Mouse (Mus musculus): ENCODE measurements around the gene Pla2g4e. TPM values are rescaled to one million over a fixed set of nuclear protein-coding genes. Genes with fewer than 3 reads are reported as not detected.

The Pla2g4e gene
- polyA plus RNA-seq, 1 experiment from 2014 or later, result not detected

GRCm38 (mm10) chr2:120147364-120147763 is 97.8 kb downstream of the Pla2g4e start:
- WGBS, result 66% methylated on average over 2 of the region's 2 CpGs
- no peak for DNase-seq (ENCODE audit: low spot score)

GRCm38 (mm10) chr2:120146543-120146942 is 98.6 kb downstream of the Pla2g4e start:
- H3K27ac ChIP-seq (replicated peaks), result no peak overlapping the region
- no peaks in the 10 kb centered on the region for H3K9me3 ChIP-seq
- WGBS, result 80% methylated on average over 2 of the region's 2 CpGs
- H3K4me1 ChIP-seq, result 0 out of 2 replicates have a peak, but pooled peaks cover 2% of the 10 kb centered on the region
- no peak overlapping the region for H3K4me3 ChIP-seq
- DNase-seq (ENCODE audit: low spot score), result no peak
- no peaks in the 10 kb centered on the region for H3K27me3 ChIP-seq (replicated peaks; ENCODE audit: low read depth, poor library complexity, severe bottlenecking)
- H3K36me3 ChIP-seq (replicated peaks), result no peaks in the 10 kb centered on the region

More at GRCm38 (mm10) chr2:120147364-120147763, 97.8 kb downstream of the Pla2g4e start:
- Histone ChIP-seq H3K27me3 (replicated peaks; ENCODE audit: low read depth, poor library complexity, severe bottlenecking) (no peaks in the 10 kb centered on the region), H3K4me1 (0 out of 2 replicates have a peak, but pooled peaks cover 2% of the 10 kb centered on the region), H3K36me3 (replicated peaks) (no peaks in the 10 kb centered on the region), H3K27ac (replicated peaks) (no peak overlapping the region), H3K4me3 (no peak overlapping the region), H3K9me3 (no peaks in the 10 kb centered on the region)

GRCm38 (mm10) chr2:120144390-120144789 is 100.7 kb downstream of the Pla2g4e start:
- no peak for DNase-seq (ENCODE audit: low spot score)
- Histone ChIP-seq H3K36me3 (replicated peaks) (no peaks in the 10 kb centered on the region), H3K27ac (replicated peaks) (no peak overlapping the region), H3K27me3 (replicated peaks; ENCODE audit: low read depth, poor library complexity, severe bottlenecking) (no peaks in the 10 kb centered on the region), H3K4me1 (0 out of 2 replicates have a peak, but pooled peaks cover 4% of the 10 kb centered on the region), H3K4me3 (no peak overlapping the region), H3K9me3 (no peaks in the 10 kb centered on the region)
- 86% methylated on average over 4 of the region's 4 CpGs for WGBS

- H3K9me3 ChIP-seq, result no peaks in the 10 kb centered on the region
- no peak overlapping the region for H3K4me3 ChIP-seq
- H3K4me1 ChIP-seq, result 0 out of 2 replicates have a peak, but pooled peaks cover 3% of the 10 kb centered on the region
- H3K27ac ChIP-seq (replicated peaks), result no peak overlapping the region
- H3K36me3 ChIP-seq (replicated peaks), result no peaks in the 10 kb centered on the region
- no peaks in the 10 kb centered on the region for H3K27me3 ChIP-seq (replicated peaks; ENCODE audit: low read depth, poor library complexity, severe bottlenecking)
- no peak for DNase-seq (ENCODE audit: low spot score)
- 90% methylated on average over 5 of the region's 5 CpGs for WGBS
Observed at GRCm38 (mm10) chr2:120142336-120142735, 102.8 kb downstream of the Pla2g4e start.

GRCm38 (mm10) chr2:120141671-120142070 is 103.5 kb downstream of the Pla2g4e start:
- Histone ChIP-seq H3K4me1 (0 out of 2 replicates have a peak, but pooled peaks cover 3% of the 10 kb centered on the region), H3K36me3 (replicated peaks) (no peaks in the 10 kb centered on the region), H3K4me3 (no peak overlapping the region), H3K27me3 (replicated peaks; ENCODE audit: low read depth, poor library complexity, severe bottlenecking) (no peaks in the 10 kb centered on the region), H3K27ac (replicated peaks) (no peak overlapping the region), H3K9me3 (no peaks in the 10 kb centered on the region)
- DNase-seq (ENCODE audit: low spot score), result no peak
- WGBS, result 83% methylated on average over 1 of the region's 1 CpGs

- WGBS, result 79% methylated on average over 5 of the region's 5 CpGs
- 0 out of 2 replicates have a peak, but pooled peaks cover 3% of the 10 kb centered on the region for H3K4me1 ChIP-seq
- no peaks in the 10 kb centered on the region for H3K9me3 ChIP-seq
- no peaks in the 10 kb centered on the region for H3K27me3 ChIP-seq (replicated peaks; ENCODE audit: low read depth, poor library complexity, severe bottlenecking)
- H3K4me3 ChIP-seq, result no peak overlapping the region
- no peak overlapping the region for H3K27ac ChIP-seq (replicated peaks)
- H3K36me3 ChIP-seq (replicated peaks), result no peaks in the 10 kb centered on the region
- no peak for DNase-seq (ENCODE audit: low spot score)
Observed at GRCm38 (mm10) chr2:120140326-120140725, 104.8 kb downstream of the Pla2g4e start.

GRCm38 (mm10) chr2:120139091-120139490 is 106.0 kb downstream of the Pla2g4e start:
- H3K27me3 ChIP-seq (replicated peaks; ENCODE audit: low read depth, poor library complexity, severe bottlenecking), result no peaks in the 10 kb centered on the region
- WGBS, result 77% methylated on average over 1 of the region's 1 CpGs

GRCm38 (mm10) chr2:120137281-120137680 is 107.9 kb downstream of the Pla2g4e start:
- H3K36me3 ChIP-seq (replicated peaks), result no peaks in the 10 kb centered on the region
- no peak overlapping the region for H3K4me3 ChIP-seq
- WGBS, result 74% methylated on average over 5 of the region's 5 CpGs
- no peak for DNase-seq (ENCODE audit: low spot score)
- no peaks in the 10 kb centered on the region for H3K9me3 ChIP-seq
- no peak overlapping the region for H3K27ac ChIP-seq (replicated peaks)
- 0 out of 2 replicates have a peak, but pooled peaks cover 3% of the 10 kb centered on the region for H3K4me1 ChIP-seq
- H3K27me3 ChIP-seq (replicated peaks; ENCODE audit: low read depth, poor library complexity, severe bottlenecking), result no peaks in the 10 kb centered on the region

More at GRCm38 (mm10) chr2:120139091-120139490, 106.0 kb downstream of the Pla2g4e start:
- DNase-seq (ENCODE audit: low spot score), result no peak
- Histone ChIP-seq H3K4me1 (0 out of 2 replicates have a peak, but pooled peaks cover 3% of the 10 kb centered on the region), H3K36me3 (replicated peaks) (no peaks in the 10 kb centered on the region), H3K9me3 (no peaks in the 10 kb centered on the region), H3K27ac (replicated peaks) (no peak overlapping the region), H3K4me3 (no peak overlapping the region)

GRCm38 (mm10) chr2:120134453-120135075 is 110.6 kb downstream of the Pla2g4e start:
- DNase-seq (ENCODE audit: low spot score), result no peak

GRCm38 (mm10) chr2:120131881-120132280 is 113.3 kb downstream of the Pla2g4e start:
- 91% methylated on average over 1 of the region's 1 CpGs for WGBS
- H3K27me3 ChIP-seq (replicated peaks; ENCODE audit: low read depth, poor library complexity, severe bottlenecking), result no peaks in the 10 kb centered on the region

More at GRCm38 (mm10) chr2:120134453-120135075, 110.6 kb downstream of the Pla2g4e start:
- Histone ChIP-seq H3K4me3 (no peak overlapping the region), H3K27me3 (replicated peaks; ENCODE audit: low read depth, poor library complexity, severe bottlenecking) (no peaks in the 10 kb centered on the region), H3K36me3 (replicated peaks) (no peaks in the 10 kb centered on the region), H3K9me3 (no peaks in the 10 kb centered on the region), H3K4me1 (0 out of 2 replicates have a peak, but pooled peaks cover 1% of the 10 kb centered on the region), H3K27ac (replicated peaks) (no peak overlapping the region)

GRCm38 (mm10) chr2:120129252-120129908 is 115.8 kb downstream of the Pla2g4e start:
- Histone ChIP-seq H3K27me3 (replicated peaks; ENCODE audit: low read depth, poor library complexity, severe bottlenecking) (no peaks in the 10 kb centered on the region), H3K36me3 (replicated peaks) (no peaks in the 10 kb centered on the region), H3K4me1 (peaks cover 16% of the 10 kb centered on the region), H3K27ac (replicated peaks) (0 out of 2 replicates have a peak overlapping the region, but pooled peaks have one; percentile 40), H3K9me3 (no peaks in the 10 kb centered on the region), H3K4me3 (no peak overlapping the region)
- WGBS, result 75% methylated on average over 8 of the region's 8 CpGs
- DNase-seq (ENCODE audit: low spot score), result no peak

More at GRCm38 (mm10) chr2:120131881-120132280, 113.3 kb downstream of the Pla2g4e start:
- Histone ChIP-seq H3K4me1 (peaks cover 16% of the 10 kb centered on the region), H3K9me3 (no peaks in the 10 kb centered on the region), H3K27ac (replicated peaks) (no peak overlapping the region), H3K4me3 (no peak overlapping the region), H3K36me3 (replicated peaks) (no peaks in the 10 kb centered on the region)
- DNase-seq (ENCODE audit: low spot score), result no peak

GRCm38 (mm10) chr2:120128611-120129051 is 116.5 kb downstream of the Pla2g4e start:
- H3K27me3 ChIP-seq (replicated peaks; ENCODE audit: low read depth, poor library complexity, severe bottlenecking), result no peaks in the 10 kb centered on the region
- H3K36me3 ChIP-seq (replicated peaks), result no peaks in the 10 kb centered on the region
- H3K4me3 ChIP-seq, result no peak overlapping the region
- DNase-seq (ENCODE audit: low spot score), result no peak
- H3K9me3 ChIP-seq, result no peaks in the 10 kb centered on the region
- 0 out of 2 replicates have a peak overlapping the region, but pooled peaks have one; percentile 40 for H3K27ac ChIP-seq (replicated peaks)
- WGBS, result 57% methylated on average over 1 of the region's 1 CpGs
- peaks cover 16% of the 10 kb centered on the region for H3K4me1 ChIP-seq
